Mouse (Mus musculus): ENCODE data around the gene Zfp526.

GRCm38 (mm10) chr7:25235526-25235925 is 14.3 kb downstream of the Zfp526 start:
- TF ChIP-seq CTCF (IDR thresholded peaks at IDR 0.05; ENCODE audit: extremely low read depth, insufficient read depth, low read length) = no peak
- no peak for TF ChIP-seq POLR2A (IDR thresholded peaks at IDR 0.05; ENCODE audit: extremely low read depth, insufficient read depth, low read length)
